Mouse (Mus musculus) limb, embryonic 11.5 days (tissue): Measurements from ENCODE around the gene Pnn. TPM values are rescaled to one million over a fixed set of nuclear protein-coding genes. Genes with fewer than 3 reads are reported as not detected.

Experiments
- ATAC-seq: fragments of 200-750 bp; cut with Nextera tagmentation; 2 replicates; pipeline ENCODE4 v1.8.0; 2017; ENCODE audit warnings: low read depth; ENCODE audit not compliant: insufficient number of reproducible peaks, low FRiP score, low TSS enrichment
- DNase-seq: peaks from one replicate; pipeline ENCODE4 v3.0.0-alpha.2; 2015; ENCODE audit warnings: low spot score
- H3K27ac ChIP-seq: fragments of 300-500 bp; sonication (generic); replicated peaks from 2 replicates; pipeline ENCODE4 v1.5.1; 2014; ENCODE audit warnings: low read depth, mild to moderate bottlenecking, low read length
- H3K27me3 ChIP-seq: fragments of 300-500 bp; sonication (generic); 2 replicates; pipeline ENCODE4 v1.6.1; 2014; ENCODE audit warnings: mild to moderate bottlenecking, low read length, mixed read lengths; ENCODE audit not compliant: control insufficient read depth, insufficient read depth
- H3K36me3 ChIP-seq: fragments of 300-500 bp; sonication (generic); 2 replicates; pipeline ENCODE4 v1.6.1; 2014; ENCODE audit warnings: mild to moderate bottlenecking, low read length, moderate library complexity, mixed read lengths; ENCODE audit not compliant: control insufficient read depth, insufficient read depth
- H3K4me1 ChIP-seq: fragments of 300-500 bp; sonication (generic); 2 replicates; pipeline ENCODE4 v1.6.1; 2014; ENCODE audit warnings: low read length, mixed read lengths; ENCODE audit not compliant: control insufficient read depth, insufficient read depth
- H3K4me2 ChIP-seq: fragments of 300-500 bp; sonication (generic); 2 replicates; pipeline ENCODE4 v1.6.1; 2014; ENCODE audit warnings: low read depth, mild to moderate bottlenecking, moderate library complexity; ENCODE audit not compliant: severe bottlenecking
- H3K4me3 ChIP-seq: fragments of 300-500 bp; sonication (generic); 2 replicates; pipeline ENCODE4 v1.5.1; 2014; ENCODE audit warnings: low read depth, low read length
- H3K9ac ChIP-seq: fragments of 300-500 bp; sonication (generic); 2 replicates; pipeline ENCODE4 v1.6.1; 2014; ENCODE audit warnings: mild to moderate bottlenecking, low read length
- H3K9me3 ChIP-seq: fragments of 300-500 bp; sonication (generic); 2 replicates; pipeline ENCODE4 v1.6.1; 2016; ENCODE audit warnings: low read length; ENCODE audit not compliant: control insufficient read depth
- WGBS: fragments of 180-500 bp; shearing (Covaris S2); extraction: QIAGEN DNeasy Blood & Tissue Kit; methylation state at CpG from one replicate; pipeline ENCODE4 v1.1.7; 2014; 5-methylcytosine and 5-hydroxymethylcytosine counted together
- polyA plus RNA-seq: library from polyadenylated mRNA; unstranded; fragments of >200 nt; fragmentation: Nextera tagmentation; extraction: Ambion mirVana; gene quantifications from 2 replicates; pipeline ENCODE4 v1.2.1, GENCODE M21; 2014

The Pnn gene
- polyA plus RNA-seq, 1 experiment from 2014 or later = 118 TPM

GRCm38 (mm10) chr12:59064837-59065236, 1.8 kb upstream of the Pnn start:
- ATAC-seq = no peak
- WGBS = 85% methylated on average over 8 of the region's 8 CpGs
- Histone ChIP-seq H3K36me3 (peaks cover 11% of the 10 kb centered on the region), H3K4me1 (peaks cover 2% of the 10 kb centered on the region; the same call in 1 of the 2 replicates), H3K9ac (no peak overlapping the region), H3K9me3 (no peaks in the 10 kb centered on the region), H3K4me2 (no peak overlapping the region), H3K27me3 (no peaks in the 10 kb centered on the region), H3K27ac (no peak overlapping the region), H3K4me3 (no peak overlapping the region)
- no peak for DNase-seq

DNA sequence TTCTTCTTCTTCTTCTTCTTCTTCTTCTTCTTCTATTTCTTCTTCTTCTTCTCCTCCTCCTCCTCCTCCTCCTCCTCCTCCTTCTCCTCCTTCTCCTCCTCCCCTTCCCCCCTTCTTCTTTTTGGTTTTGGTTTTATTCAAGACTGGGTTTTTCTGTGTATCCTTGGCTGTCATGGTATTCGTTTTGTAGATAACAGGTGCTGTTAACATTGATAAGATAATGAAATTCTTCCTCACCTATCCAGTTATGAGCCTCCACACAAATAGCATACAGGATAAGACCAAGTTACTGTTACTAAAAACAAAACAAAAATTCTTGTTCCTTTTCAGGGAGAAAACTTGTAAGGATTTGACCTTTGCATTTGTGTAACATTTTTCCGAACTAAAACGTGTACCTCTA, 908 bp upstream of the Pnn start:
- no peak for DNase-seq
- Histone ChIP-seq H3K27ac (no peak overlapping the region), H3K9me3 (no peaks in the 10 kb centered on the region), H3K27me3 (no peaks in the 10 kb centered on the region), H3K4me1 (no peaks in the 10 kb centered on the region), H3K4me2 (peak overlapping the region; percentile 51), H3K4me3 (no peak overlapping the region; the same call in 1 of the 2 replicates), H3K36me3 (peaks cover 14% of the 10 kb centered on the region), H3K9ac (peak overlapping the region; percentile 100; the same call in 1 of the 2 replicates)
- 78% methylated on average over 3 of the region's 3 CpGs for WGBS
- ATAC-seq = no peak

DNA sequence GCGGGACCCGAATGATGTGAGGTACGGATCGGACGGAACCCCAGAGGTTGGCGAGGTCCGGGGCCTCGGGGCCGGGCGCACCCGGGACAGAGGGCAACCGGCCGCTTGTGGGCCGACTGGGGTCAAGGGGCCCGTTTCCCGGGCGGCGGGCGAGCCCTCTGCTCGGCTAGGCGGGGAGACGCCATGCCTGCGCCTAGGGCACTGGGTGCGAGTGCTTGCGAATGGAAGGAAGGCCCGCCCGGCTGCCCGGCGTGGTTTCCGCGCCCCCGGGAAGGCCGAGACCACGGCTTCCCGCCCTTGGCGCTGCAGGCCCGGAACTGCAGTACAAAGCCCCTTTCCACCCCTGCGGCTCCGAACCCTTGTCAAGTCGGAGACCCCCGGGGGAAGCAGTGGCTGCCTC, 411 bp downstream of the Pnn start:
- Histone ChIP-seq H3K4me3 (peak overlapping the region; percentile 100), H3K27ac (peak overlapping the region; percentile 70), H3K36me3 (peaks cover 22% of the 10 kb centered on the region), H3K27me3 (no peaks in the 10 kb centered on the region), H3K9ac (peak overlapping the region; percentile 100), H3K4me1 (no peaks in the 10 kb centered on the region), H3K4me2 (peak overlapping the region; percentile 72), H3K9me3 (no peaks in the 10 kb centered on the region)
- under 1% methylated on average over 41 of the region's 41 CpGs for WGBS
- ATAC-seq (peak; percentile 58), DNase-seq (peak; percentile 59)

DNA sequence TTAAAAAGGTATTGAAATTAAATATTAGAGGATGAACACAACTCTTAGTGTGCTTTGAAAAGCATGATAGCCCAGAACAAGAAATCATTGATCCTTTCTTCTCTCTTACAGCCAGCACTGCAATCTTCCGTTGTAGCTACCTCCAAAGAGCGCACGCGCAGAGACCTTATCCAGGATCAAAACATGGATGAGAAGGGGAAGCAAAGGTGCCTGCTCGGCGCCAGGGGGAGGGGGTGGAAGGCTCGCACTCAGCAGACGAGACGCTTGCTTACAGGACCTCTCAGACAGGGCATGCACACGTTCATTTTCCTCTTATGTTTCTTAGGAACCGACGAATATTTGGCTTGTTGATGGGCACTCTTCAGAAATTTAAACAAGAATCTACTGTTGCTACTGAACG, 2.1 kb downstream of the Pnn start:
- Histone ChIP-seq H3K4me3 (no peak overlapping the region), H3K4me2 (no peak overlapping the region), H3K4me1 (no peaks in the 10 kb centered on the region), H3K36me3 (peaks cover 27% of the 10 kb centered on the region), H3K9ac (no peak overlapping the region), H3K27ac (no peak overlapping the region), H3K27me3 (no peaks in the 10 kb centered on the region), H3K9me3 (no peaks in the 10 kb centered on the region)
- DNase-seq (no peak), ATAC-seq (no peak)
- 94% methylated on average over 13 of the region's 13 CpGs for WGBS

- Histone ChIP-seq H3K4me1 (no peaks in the 10 kb centered on the region), H3K9ac (no peak overlapping the region), H3K4me3 (no peak overlapping the region), H3K36me3 (peaks cover 30% of the 10 kb centered on the region), H3K4me2 (no peak overlapping the region), H3K27ac (no peak overlapping the region), H3K9me3 (no peaks in the 10 kb centered on the region), H3K27me3 (no peaks in the 10 kb centered on the region)
- DNase-seq = no peak
- no peak for ATAC-seq
- 85% methylated on average over 11 of the region's 11 CpGs for WGBS
Measured at GRCm38 (mm10) chr12:59072286-59072685, 5.6 kb downstream of the Pnn start.

DNA sequence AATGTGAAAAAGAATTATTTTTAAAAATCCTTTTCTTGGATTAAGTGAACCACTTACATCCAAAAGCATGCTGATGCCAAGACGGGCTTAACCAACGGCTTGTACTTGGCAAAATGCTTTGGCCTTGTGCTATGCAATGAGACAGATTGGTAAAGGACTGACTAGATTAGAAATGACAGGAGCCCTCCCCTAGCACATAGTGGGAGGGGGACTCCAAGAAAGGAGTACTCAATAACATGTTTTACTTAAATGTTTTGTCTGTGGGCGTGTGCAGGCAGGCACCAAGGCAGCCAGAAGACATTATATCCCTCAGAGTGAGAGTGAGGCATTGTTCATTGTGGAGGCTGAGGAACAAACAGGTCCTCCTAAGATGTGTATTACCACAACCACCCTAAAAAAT, 7.4 kb downstream of the Pnn start:
- H3K9ac ChIP-seq = no peak overlapping the region
- no peaks in the 10 kb centered on the region for H3K9me3 ChIP-seq
- H3K27ac ChIP-seq = no peak overlapping the region
- H3K36me3 ChIP-seq = peaks cover 24% of the 10 kb centered on the region
- no peak overlapping the region for H3K4me3 ChIP-seq
- ATAC-seq (no peak), DNase-seq (no peak)
- no peaks in the 10 kb centered on the region for H3K27me3 ChIP-seq
- H3K4me1 ChIP-seq = no peaks in the 10 kb centered on the region
- WGBS = 85% methylated on average over 3 of the region's 3 CpGs
- no peak overlapping the region for H3K4me2 ChIP-seq

GRCm38 (mm10) chr12:59076996-59077395, 10.3 kb downstream of the Pnn start:
- Histone ChIP-seq H3K27me3 (no peaks in the 10 kb centered on the region), H3K27ac (no peak overlapping the region), H3K4me1 (no peaks in the 10 kb centered on the region), H3K4me2 (no peak overlapping the region), H3K9me3 (no peaks in the 10 kb centered on the region), H3K4me3 (no peak overlapping the region), H3K9ac (no peak overlapping the region), H3K36me3 (peaks cover 9% of the 10 kb centered on the region; the same call in 1 of the 2 replicates)
- ATAC-seq (no peak), DNase-seq (no peak)
- 90% methylated on average over 3 of the region's 3 CpGs for WGBS

DNA sequence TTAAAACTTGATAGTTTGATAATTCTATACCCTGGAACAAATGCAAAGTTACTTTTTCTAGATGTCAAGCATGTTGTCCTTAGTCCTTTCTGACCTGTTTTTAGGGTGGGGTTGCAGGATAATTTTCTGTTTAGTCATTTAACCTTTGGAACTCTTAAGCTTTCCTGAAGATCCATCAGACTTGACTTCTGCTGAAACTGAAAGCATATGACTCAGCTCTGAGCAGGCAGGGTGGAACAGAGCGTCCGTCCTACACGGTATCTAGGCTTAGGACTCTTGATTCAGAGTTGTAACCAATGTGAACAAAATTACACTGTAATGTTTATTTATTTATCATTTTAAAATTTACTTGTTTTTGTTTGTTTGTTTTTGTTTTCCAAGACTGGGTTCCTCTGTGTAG, 11.2 kb downstream of the Pnn start:
- Histone ChIP-seq H3K27me3 (no peaks in the 10 kb centered on the region), H3K4me3 (no peak overlapping the region), H3K27ac (no peak overlapping the region), H3K36me3 (0 out of 2 replicates have a peak, but pooled peaks cover 3% of the 10 kb centered on the region), H3K4me2 (no peak overlapping the region), H3K9ac (no peak overlapping the region), H3K4me1 (no peaks in the 10 kb centered on the region), H3K9me3 (no peaks in the 10 kb centered on the region)
- no peak for DNase-seq
- WGBS = 91% methylated on average over 3 of the region's 3 CpGs
- ATAC-seq = no peak

DNA sequence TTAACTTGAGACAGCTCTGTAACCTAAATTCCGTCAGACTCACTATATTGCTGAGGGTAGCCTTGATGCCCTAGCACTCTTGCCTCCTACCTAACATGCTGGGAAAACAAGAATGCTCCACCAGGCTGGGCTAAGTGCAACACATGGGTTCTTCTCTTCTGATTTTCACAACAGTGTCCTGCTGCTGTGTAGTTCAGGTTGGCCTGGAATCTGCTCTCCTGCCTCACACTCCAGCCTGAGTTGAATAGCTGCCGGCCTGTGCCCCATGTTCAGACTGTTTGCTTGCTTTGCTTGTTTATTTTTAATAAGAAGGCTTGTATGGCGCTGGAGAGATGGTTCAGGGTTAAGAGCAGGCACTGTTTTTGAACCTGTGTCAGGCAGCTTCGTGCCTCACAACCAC, 13.8 kb downstream of the Pnn start:
- Histone ChIP-seq H3K27ac (no peak overlapping the region), H3K4me2 (no peak overlapping the region), H3K4me1 (no peaks in the 10 kb centered on the region), H3K9me3 (no peaks in the 10 kb centered on the region), H3K27me3 (no peaks in the 10 kb centered on the region), H3K9ac (no peak overlapping the region), H3K36me3 (no peaks in the 10 kb centered on the region), H3K4me3 (no peak overlapping the region)
- DNase-seq = no peak
- no peak for ATAC-seq
- 90% methylated on average over 4 of the region's 4 CpGs for WGBS
